Mouse (Mus musculus): ENCODE measurements around the gene Tcap.

- TF ChIP-seq POLR2A (IDR thresholded peaks at IDR 0.05; ENCODE audit: low read depth, low read length) (no peak), CTCF (IDR thresholded peaks at IDR 0.05; ENCODE audit: borderline replicate concordance, insufficient read depth, low read length) (no peak)
Observed at GRCm38 (mm10) chr11:98381651-98382050, 2.0 kb upstream of the Tcap start.

Measured in embryonic fibroblast, embryonic 13.5 days (primary cell).